Mouse (Mus musculus): ENCODE data around the gene Abcb9. TPM values are rescaled to one million over a fixed set of nuclear protein-coding genes. Genes with fewer than 3 reads are reported as not detected.

Abcb9 gene
- total RNA-seq (2014; fragmentation: Nextera tagmentation) (0.71 and 0.96 TPM in 2 replicates), total RNA-seq (2017) (0.73 and 2.7 TPM in 2 replicates)

- peak; percentile 96 for ATAC-seq (replicated peaks; ENCODE audit: poor library complexity, severe bottlenecking)
Observed at GRCm38 (mm10) chr5:124095596-124096232, at the start of gene Abcb9. Gene Abcb9 (minus strand): TSS chr5:124095798.

- no peak for ATAC-seq (replicated peaks; ENCODE audit: poor library complexity, severe bottlenecking)
Observed at GRCm38 (mm10) chr5:124138066-124138465, 42.5 kb upstream of the Abcb9 start.

- ATAC-seq (replicated peaks; ENCODE audit: poor library complexity, severe bottlenecking), result no peak
Observed at GRCm38 (mm10) chr5:124134261-124134660, 38.7 kb upstream of the Abcb9 start.

GRCm38 (mm10) chr5:124125093-124125492 is 29.5 kb upstream of the Abcb9 start:
- no peak for ATAC-seq (replicated peaks; ENCODE audit: poor library complexity, severe bottlenecking)

GRCm38 (mm10) chr5:124122357-124122756 is 26.8 kb upstream of the Abcb9 start:
- no peak for ATAC-seq (replicated peaks; ENCODE audit: poor library complexity, severe bottlenecking)

- ATAC-seq (replicated peaks; ENCODE audit: poor library complexity, severe bottlenecking), result no peak
Observed at GRCm38 (mm10) chr5:124119204-124119603, 23.6 kb upstream of the Abcb9 start.

GRCm38 (mm10) chr5:124115990-124116845 is 20.6 kb upstream of the Abcb9 start, which contains the start of gene Arl6ip4:
Gene Arl6ip4 (plus strand): TSS chr5:124116089.
- peak; percentile 29 for ATAC-seq (replicated peaks; ENCODE audit: poor library complexity, severe bottlenecking)

GRCm38 (mm10) chr5:124115531-124115930 is 19.9 kb upstream of the Abcb9 start:
- ATAC-seq (replicated peaks; ENCODE audit: poor library complexity, severe bottlenecking), result no peak

- ATAC-seq (replicated peaks; ENCODE audit: poor library complexity, severe bottlenecking), result no peak
Observed at GRCm38 (mm10) chr5:124114276-124115025, 18.9 kb upstream of the Abcb9 start.

- ATAC-seq (replicated peaks; ENCODE audit: poor library complexity, severe bottlenecking), result peak; percentile 24
Observed at GRCm38 (mm10) chr5:124113030-124113429, 17.4 kb upstream of the Abcb9 start.

- ATAC-seq (replicated peaks; ENCODE audit: poor library complexity, severe bottlenecking), result no peak
Observed at GRCm38 (mm10) chr5:124112531-124112930, 16.9 kb upstream of the Abcb9 start.

- peak; percentile 81 for ATAC-seq (replicated peaks; ENCODE audit: poor library complexity, severe bottlenecking)
Observed at GRCm38 (mm10) chr5:124111742-124112497, 16.3 kb upstream of the Abcb9 start, which contains the start of gene Ogfod2. Gene Ogfod2 (plus strand): TSS chr5:124112297.

GRCm38 (mm10) chr5:124111077-124111741 is 15.6 kb upstream of the Abcb9 start:
- ATAC-seq (replicated peaks; ENCODE audit: poor library complexity, severe bottlenecking), result peak; percentile 33

GRCm38 (mm10) chr5:124103552-124103951 is 8.0 kb upstream of the Abcb9 start:
- ATAC-seq (replicated peaks; ENCODE audit: poor library complexity, severe bottlenecking), result no peak

- ATAC-seq (replicated peaks; ENCODE audit: poor library complexity, severe bottlenecking), result no peak
Observed at GRCm38 (mm10) chr5:124103020-124103419, 7.4 kb upstream of the Abcb9 start.

- no peak for ATAC-seq (replicated peaks; ENCODE audit: poor library complexity, severe bottlenecking)
Observed at GRCm38 (mm10) chr5:124102326-124102725, 6.7 kb upstream of the Abcb9 start.

GRCm38 (mm10) chr5:124100128-124101044 is 4.8 kb upstream of the Abcb9 start:
- ATAC-seq (replicated peaks; ENCODE audit: poor library complexity, severe bottlenecking), result no peak

GRCm38 (mm10) chr5:124098923-124099322 is 3.3 kb upstream of the Abcb9 start:
- no peak for ATAC-seq (replicated peaks; ENCODE audit: poor library complexity, severe bottlenecking)

Measured in granulocyte monocyte progenitor cell, adult 5-6 weeks (primary cell).